Mouse (Mus musculus) cerebellum, adult 11-12 months (tissue): ENCODE results near the gene Aplf.
A peak's percentile ranks its signal among the peaks of the same experiment; 100 is the strongest.

Source experiments
- DNase-seq: peaks from one replicate; pipeline ENCODE4 v3.0.0; 2022

Aplf gene

DNA sequence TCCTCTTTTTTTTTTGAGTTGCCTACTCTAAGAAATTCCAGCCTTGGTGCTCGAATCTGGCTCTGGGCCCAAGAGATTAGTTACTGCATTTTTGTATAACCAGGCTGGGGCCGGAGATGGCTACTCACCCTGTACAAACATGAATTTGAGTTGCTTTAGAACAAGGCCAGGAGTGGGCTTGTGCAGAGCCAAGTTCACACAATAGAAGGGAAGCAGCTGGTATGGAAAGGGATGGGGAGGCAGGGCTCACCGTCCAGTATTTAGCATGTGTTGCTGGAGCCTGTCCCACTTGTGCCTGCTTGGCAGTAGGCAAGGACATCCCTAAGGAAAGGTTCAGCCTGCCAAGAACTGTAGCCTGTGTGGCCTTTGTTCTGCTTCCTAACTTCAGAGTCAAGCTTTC is 50.7 kb downstream of the Aplf start:
- DNase-seq, result peak; percentile 6

DNA sequence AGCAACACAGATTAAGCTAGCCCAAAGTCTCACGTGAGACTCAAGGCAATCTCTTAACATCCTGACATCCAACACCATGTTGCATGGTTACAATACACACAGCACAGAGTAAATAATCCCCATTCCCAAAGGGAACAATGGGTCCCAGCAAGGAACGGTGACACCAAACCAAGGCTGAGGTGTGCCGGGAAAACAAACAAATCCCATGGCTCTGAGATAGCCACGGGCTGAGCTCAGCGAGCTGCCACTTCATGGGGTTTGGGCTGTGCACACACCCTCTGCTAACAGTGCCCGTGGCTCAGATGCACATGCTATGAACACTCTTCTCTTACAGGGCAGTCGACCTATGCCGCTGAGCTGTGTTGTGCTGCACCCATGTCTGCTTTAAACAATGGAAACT is 54.0 kb downstream of the Aplf start:
- DNase-seq, result no peak

DNA sequence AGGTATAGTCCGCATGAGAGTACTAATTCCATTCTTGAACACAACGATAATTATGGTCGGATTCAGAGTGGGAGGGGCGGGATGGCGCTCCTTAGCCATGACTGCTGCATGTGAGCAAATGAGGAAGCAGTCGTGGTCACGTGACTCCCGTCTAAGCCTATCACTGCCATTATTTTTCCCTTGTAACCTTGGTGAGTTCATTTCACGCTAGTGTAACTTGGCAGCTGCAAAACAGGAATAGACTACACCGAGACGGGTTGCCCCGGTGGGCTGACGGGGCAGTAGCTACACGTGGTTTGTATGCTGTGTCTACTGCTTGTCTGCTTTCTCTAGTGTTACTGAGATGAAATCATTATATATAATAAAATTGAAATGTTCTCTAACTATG is 56.3 kb downstream of the Aplf start:
- no peak for DNase-seq

DNA sequence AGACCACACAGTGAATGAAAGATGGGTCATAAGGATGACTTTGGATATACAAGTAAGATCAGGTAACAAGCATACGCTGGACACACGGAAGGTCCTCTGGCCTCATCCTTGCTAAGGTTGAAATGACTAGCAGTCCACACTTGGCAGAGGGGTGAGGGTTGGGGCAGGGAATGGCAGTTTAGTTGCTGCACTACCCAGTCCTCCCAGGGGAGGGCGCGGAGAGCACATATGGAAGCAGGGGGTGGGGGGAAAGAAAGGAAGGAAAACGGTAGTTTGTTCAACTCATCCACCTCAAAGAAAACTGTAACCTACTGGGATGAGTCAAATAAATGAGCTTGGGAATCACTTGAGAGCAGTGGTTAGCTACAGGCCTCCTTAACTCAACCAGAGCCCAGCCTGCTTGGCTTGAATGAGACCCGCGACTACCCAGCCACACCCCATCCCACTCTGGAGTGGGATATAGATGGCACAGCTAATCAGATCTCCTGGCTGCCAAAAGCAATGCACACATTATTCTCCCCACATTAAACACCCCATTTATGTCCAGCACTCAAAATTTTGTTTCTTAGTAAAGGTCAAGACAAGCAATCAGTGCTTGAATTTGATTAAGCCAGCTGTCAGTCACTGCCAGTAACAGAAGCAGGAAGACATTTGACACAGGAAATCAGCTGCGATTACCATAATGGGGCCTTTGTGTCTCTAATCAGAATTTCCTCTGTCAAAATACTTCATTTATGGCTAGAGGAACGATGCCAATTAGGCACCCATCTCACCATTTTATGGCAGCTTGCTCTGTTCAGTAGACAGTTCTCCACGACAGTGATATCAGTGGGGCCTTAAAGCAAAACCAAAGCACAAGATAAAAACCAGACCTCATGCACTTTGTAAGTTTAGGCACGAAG is 56.9 kb downstream of the Aplf start:
- no peak for DNase-seq

DNA sequence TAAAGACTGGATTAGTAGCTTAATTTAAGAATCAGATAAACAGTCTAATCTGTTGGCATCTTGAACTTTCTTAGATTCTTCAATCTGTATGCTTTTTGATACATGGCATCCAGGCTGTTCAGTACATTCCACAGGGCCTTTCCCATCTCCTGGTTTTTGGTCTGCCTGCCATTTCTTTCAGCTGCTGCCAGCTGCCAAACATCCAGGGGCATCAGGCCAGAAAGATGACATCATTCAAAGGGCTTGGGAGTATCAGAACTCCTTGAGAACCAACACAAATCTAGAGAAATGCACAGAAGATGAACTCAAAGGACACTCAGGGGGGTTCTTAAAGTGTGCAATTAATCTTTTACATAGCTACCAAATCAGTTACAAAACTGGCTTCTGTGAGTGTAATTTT is 72.2 kb downstream of the Aplf start:
- DNase-seq, result no peak

DNA sequence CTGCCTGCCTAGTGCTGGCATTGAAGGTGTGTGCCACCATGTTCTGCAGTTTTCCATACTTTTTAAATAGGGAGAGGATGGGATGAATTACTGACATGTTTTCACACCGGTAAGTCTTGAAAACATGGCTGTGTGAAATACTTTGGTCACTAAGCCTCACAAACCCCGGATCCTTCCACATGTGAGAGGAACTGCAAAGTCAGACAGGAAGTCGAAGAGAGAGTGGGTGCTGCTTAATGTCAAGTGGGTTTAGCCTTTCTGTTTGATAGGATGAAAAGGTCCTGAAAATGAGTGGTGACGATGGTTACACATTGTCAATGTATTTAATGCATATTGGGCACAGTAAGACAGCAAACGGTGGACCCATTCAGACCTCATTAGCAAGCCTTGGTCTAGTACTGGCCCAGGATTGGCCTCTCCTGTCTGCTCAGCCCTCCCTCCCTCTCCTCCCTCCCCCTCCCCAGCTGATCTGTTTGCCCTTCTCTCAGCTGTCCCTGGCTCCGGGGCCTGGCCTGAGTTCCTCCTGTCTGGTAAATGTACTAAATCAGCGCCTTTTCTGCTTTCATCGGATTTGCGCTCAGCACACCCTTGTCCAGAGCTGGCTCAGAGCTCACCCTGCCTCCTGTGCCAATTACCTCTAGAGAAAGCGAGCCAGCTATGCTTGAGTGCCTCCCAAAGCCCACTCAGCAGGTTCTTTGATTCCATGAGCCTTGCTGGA is 74.7 kb downstream of the Aplf start:
- no peak for DNase-seq

DNA sequence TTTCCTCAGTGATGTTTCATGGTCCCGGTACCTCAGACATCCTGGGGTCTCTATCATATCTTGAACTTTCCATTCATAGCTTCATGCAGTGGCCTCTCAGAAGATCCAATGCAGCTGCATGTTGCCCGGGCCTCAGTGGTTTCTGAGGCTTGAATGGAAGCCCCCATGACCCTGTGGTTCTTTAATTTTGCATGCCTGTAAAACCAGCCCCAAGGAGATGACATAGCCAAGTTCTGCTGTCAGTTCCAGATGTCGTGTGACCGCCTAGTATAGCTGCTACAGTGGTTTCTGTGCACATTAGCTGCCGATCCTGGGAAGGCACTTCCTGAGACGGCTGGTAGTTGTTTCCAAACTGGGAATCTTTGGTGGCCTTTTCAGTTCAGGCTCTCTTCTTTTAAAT is 77.8 kb downstream of the Aplf start:
- DNase-seq, result no peak

DNA sequence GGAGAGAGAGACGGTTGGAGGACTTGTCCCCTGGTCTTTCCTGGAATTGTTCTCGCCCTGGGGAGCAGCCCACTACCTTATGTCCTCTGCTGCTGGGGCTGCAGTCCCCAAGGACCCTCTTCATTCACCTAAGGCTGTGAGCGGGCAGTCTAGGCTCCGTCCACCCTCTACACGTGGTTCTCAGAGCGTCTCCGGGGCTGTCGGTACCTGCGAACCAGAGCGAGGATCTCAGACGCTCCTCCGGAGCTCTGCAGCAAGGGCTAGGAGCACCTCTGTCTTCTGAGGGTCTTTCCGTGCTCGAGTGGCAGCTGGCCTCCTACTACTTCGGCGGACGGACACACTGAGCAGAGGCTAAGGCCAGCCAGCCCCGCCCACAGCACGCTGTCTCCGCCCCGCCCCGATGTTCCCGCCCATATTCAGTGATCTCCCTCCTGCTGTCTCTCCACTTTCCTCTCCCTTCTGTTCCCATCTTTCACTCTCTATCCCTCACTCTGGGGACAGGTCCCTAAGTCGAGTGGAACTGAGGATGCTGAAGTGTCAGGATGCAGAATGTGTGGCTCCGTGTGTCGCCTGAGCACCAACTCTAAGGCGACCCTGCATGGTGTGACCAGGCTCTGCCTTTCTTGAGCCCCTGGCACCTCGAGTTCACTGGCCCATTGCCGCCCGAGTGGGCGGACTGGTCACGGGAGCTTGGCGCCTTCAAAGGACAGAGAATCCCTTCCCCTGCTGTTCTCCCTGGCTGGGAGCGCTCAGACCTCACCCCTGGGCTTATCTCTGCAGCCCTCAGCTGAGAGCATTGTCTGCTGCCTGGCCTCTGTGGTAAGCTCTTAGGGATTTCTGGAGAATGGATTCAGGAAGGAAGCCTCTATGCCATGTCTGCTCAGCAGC is 81.4 kb downstream of the Aplf start, which contains the start of gene Prokr1:
TSS of gene Prokr1 (minus strand) at position 350 of the 888 bp plus-strand sequence.
- DNase-seq, result no peak

DNA sequence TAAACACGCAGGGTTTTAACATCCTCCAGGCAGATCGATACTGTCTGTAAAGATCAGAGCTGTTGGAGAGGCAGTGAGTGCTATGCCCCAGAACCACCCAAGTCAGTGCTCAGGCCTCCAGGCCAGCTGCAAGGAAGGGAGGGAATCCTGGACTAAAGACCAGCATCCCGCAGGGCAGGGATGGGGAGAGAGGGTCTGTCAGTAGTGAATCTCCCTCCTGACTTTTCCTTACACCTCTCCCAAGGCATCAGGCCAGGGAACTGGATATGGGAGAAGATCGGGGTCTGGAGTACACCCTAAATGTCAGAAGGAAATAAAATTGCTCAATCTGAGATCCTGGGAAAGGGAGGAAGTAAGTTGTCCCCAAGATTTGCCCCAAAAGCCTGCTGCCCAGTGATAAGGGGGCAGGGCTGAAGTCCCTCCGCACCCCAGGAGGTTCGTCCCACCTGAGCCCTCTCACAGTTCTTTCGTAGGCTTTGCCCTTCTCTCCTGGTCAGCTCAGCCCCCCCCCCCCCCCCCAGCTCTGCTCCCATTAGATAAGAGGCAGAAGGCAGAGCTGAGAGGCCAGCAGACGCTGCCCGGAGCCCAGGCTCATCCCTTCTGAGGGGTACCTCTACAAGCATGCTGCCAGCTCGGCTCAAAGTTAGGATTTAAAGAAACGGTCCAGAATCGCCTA is 82.1 kb downstream of the Aplf start:
- no peak for DNase-seq

DNA sequence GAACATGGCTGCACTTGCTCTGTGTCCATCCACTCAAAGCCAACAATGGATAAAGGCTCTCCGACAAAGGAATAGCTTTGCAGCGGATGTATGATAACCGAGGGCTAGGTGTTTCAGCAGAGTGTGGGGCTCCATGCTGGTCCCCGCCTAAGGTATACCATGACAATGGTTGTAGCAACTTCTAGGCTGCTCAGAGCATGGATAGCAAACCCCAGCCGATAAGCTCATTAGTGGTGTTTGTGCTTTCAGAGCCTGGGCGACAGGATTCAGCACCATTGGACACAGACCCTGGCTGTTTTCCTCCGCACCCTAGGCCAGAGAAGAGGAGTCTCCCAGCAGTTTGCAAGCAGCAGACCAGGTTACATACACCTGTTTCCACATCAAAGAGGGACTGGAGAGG is 88.0 kb downstream of the Aplf start:
- DNase-seq, result no peak

DNA sequence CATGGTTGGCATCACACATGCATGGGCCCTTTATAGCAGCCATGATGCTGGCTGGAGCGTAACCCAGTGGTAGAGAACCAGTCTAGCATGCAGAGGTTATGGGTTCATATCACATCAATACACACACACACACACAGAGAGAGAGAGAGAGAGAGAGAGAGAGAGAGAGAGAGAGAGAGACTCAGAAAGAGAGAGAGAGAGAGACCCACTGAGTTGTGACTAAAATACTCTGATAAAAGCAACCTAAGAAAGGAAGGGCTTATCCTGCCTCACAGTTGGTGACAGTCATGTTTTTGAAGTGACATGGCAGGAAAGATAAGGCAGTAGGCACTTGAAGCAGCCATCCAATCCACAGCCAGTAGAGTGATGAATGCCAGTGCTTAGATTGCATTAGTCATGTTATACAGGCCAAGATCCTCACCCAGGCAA is 88.8 kb downstream of the Aplf start:
- DNase-seq, result no peak

DNA sequence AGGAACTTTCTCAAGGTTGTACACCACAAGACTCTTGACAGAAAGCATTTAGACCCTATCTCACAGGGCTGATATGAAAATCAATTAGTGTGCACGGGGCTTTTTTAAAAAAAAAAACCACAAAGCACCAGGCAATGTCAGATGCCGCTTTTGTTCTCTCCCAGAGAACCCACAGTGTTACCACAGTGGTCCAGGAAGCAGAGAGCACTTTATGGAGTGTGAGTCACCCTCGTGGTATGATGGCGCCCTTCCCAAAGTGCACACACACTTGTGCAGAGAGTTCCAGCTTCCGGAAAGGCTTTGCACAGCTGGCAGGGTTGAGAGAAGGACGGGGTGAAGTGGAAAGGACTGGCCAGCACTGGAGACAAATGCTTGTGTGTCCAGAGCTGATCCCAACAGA is 89.5 kb downstream of the Aplf start:
- no peak for DNase-seq

DNA sequence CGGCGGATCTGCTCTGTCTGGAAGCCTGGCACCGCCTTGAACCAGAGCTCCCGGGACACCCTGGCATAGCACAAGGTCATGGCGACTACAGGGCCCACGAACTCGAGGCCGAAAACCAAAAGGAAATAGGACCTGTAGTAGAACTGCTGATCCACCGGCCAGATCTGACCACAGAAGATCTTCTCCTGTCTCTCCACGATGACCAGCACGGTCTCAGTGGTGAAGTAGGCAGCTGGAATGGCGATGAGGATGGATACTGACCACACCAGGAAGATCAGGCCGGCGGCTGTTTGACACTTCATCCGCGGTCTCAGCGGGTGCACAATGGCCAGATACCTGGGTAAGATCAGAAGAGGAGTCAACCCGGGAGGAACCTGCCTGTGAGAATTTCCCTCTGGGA is 90.4 kb downstream of the Aplf start:
- DNase-seq, result no peak

DNA sequence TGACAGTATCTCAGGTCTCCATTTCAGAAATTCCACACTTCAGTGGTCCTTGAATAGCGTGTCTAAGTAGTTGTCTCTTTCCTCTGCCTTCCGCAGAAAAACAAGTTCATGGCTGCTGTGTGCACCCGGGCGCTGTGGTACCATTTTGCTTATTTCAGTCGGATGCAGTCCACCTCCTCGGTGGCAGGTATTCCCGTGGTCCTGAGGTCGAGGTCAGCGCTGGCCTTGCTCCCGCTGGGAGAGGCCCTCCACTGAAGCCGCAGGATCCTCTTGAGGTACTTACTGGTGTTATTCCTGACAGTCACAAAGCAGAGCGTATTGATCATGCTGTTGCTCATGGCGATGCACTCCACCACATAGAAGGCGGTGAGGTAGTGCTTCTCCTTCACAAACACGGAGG is 90.9 kb downstream of the Aplf start:
- DNase-seq, result no peak
